Mouse (Mus musculus) brown adipose tissue, adult 24 weeks (tissue): Measurements from ENCODE around the gene Fabp1. TPM values are rescaled to one million over a fixed set of nuclear protein-coding genes. Genes with fewer than 3 reads are reported as not detected.
A peak's percentile ranks its signal among the peaks of the same experiment; 100 is the strongest.

Source experiments
- H3K27ac ChIP-seq: fragments of 200-500 bp; replicated peaks from 2 replicates; pipeline ENCODE4 v1.5.1; 2012; ENCODE audit warnings: low read depth, mild to moderate bottlenecking, low read length
- H3K4me1 ChIP-seq: fragments of 200-500 bp; 2 replicates; pipeline ENCODE4 v1.6.1; 2012; ENCODE audit warnings: low read length, mixed read lengths; ENCODE audit not compliant: control insufficient read depth, insufficient read depth, insufficient read length
- H3K4me3 ChIP-seq: fragments of 200-500 bp; 2 replicates; pipeline ENCODE4 v1.5.1; 2012; ENCODE audit warnings: low read depth, mild to moderate bottlenecking, low read length, moderate library complexity; ENCODE audit not compliant: insufficient read depth
- polyA plus RNA-seq: library from polyadenylated mRNA; stranded (reverse); fragments of >200 nt; gene quantifications from 2 replicates; pipeline ENCODE4 v1.2.4, GENCODE M21; 2012; ENCODE audit not compliant: missing spikeins, insufficient read depth, insufficient read length

Gene Fabp1
- polyA plus RNA-seq = 2.1 and 12.9 TPM in 2 replicates

GRCm38 (mm10) chr6:71199612-71200011, at the start of gene Fabp1:
TSS of gene Fabp1 (plus strand) at chr6:71199827.
- Histone ChIP-seq H3K4me3 (no peak within 1 kb of the TSS), H3K27ac (no peak within 1 kb of the TSS), H3K4me1 (no peaks in the 10 kb centered on the region)

- Histone ChIP-seq H3K4me3 (no peak overlapping the region), H3K4me1 (no peaks in the 10 kb centered on the region), H3K27ac (no peak overlapping the region)
Measured at GRCm38 (mm10) chr6:71151098-71151497, 48.5 kb upstream of the Fabp1 start.

GRCm38 (mm10) chr6:71153486-71153885, 46.1 kb upstream of the Fabp1 start:
- H3K4me1 ChIP-seq = no peaks in the 10 kb centered on the region; the same call in 1 of the 2 replicates
- no peak overlapping the region for H3K27ac ChIP-seq
- H3K4me3 ChIP-seq = no peak overlapping the region

- Histone ChIP-seq H3K4me3 (no peak overlapping the region), H3K4me1 (no peaks in the 10 kb centered on the region; the same call in 1 of the 2 replicates)
Measured at GRCm38 (mm10) chr6:71154861-71155260, 44.8 kb upstream of the Fabp1 start.

GRCm38 (mm10) chr6:71156674-71157326, 42.8 kb upstream of the Fabp1 start:
- Histone ChIP-seq H3K4me3 (0 out of 2 replicates have a peak overlapping the region, but pooled peaks have one; percentile 13), H3K27ac (no peak overlapping the region), H3K4me1 (no peaks in the 10 kb centered on the region; the same call in 1 of the 2 replicates)

More at GRCm38 (mm10) chr6:71154861-71155260, 44.8 kb upstream of the Fabp1 start:
- H3K27ac ChIP-seq = no peak overlapping the region

- H3K4me3 ChIP-seq = no peak overlapping the region
- no peak overlapping the region for H3K27ac ChIP-seq
Measured at GRCm38 (mm10) chr6:71161290-71161689, 38.3 kb upstream of the Fabp1 start.

GRCm38 (mm10) chr6:71162269-71162668, 37.4 kb upstream of the Fabp1 start:
- Histone ChIP-seq H3K4me1 (no peaks in the 10 kb centered on the region), H3K27ac (no peak overlapping the region), H3K4me3 (no peak overlapping the region)

More at GRCm38 (mm10) chr6:71161290-71161689, 38.3 kb upstream of the Fabp1 start:
- no peaks in the 10 kb centered on the region; the same call in 1 of the 2 replicates for H3K4me1 ChIP-seq

GRCm38 (mm10) chr6:71164394-71164793, 35.2 kb upstream of the Fabp1 start:
- no peaks in the 10 kb centered on the region for H3K4me1 ChIP-seq
- no peak overlapping the region for H3K27ac ChIP-seq
- H3K4me3 ChIP-seq = no peak overlapping the region

GRCm38 (mm10) chr6:71166551-71167169, 33.0 kb upstream of the Fabp1 start:
- H3K4me1 ChIP-seq = no peaks in the 10 kb centered on the region
- H3K4me3 ChIP-seq = no peak overlapping the region
- H3K27ac ChIP-seq = no peak overlapping the region

GRCm38 (mm10) chr6:71172812-71173580, 26.6 kb upstream of the Fabp1 start:
- Histone ChIP-seq H3K27ac (no peak overlapping the region), H3K4me3 (no peak overlapping the region), H3K4me1 (no peaks in the 10 kb centered on the region)

GRCm38 (mm10) chr6:71180596-71180995, 19.0 kb upstream of the Fabp1 start:
- H3K4me1 ChIP-seq = no peaks in the 10 kb centered on the region
- no peak overlapping the region for H3K27ac ChIP-seq
- no peak overlapping the region for H3K4me3 ChIP-seq

- H3K4me3 ChIP-seq = no peak overlapping the region
- no peaks in the 10 kb centered on the region for H3K4me1 ChIP-seq
- H3K27ac ChIP-seq = peak overlapping the region; percentile 81
Measured at GRCm38 (mm10) chr6:71184941-71185604, 14.6 kb upstream of the Fabp1 start.

- Histone ChIP-seq H3K4me3 (no peak overlapping the region), H3K27ac (no peak overlapping the region), H3K4me1 (no peaks in the 10 kb centered on the region)
Measured at GRCm38 (mm10) chr6:71189578-71189977, 10.0 kb upstream of the Fabp1 start.

GRCm38 (mm10) chr6:71190501-71190900, 9.1 kb upstream of the Fabp1 start:
- no peak overlapping the region for H3K27ac ChIP-seq
- H3K4me3 ChIP-seq = no peak overlapping the region
- no peaks in the 10 kb centered on the region for H3K4me1 ChIP-seq
